Mouse (Mus musculus) large intestine, adult 2 months (tissue): ENCODE data around the gene Ptrh2. TPM values are rescaled to one million over a fixed set of nuclear protein-coding genes. Genes with fewer than 3 reads are reported as not detected.
"Not testable (repeated sequence)": the region's sequence is repeated elsewhere in the genome, so short reads cannot be mapped to it uniquely, and the experiment has no call there.

Experiments used
- DNase-seq: peaks from one replicate; pipeline ENCODE4 v3.0.0-alpha.2; 2012; ENCODE audit warnings: low read depth, low spot score
- WGBS: fragments of 180-500 bp; shearing (Covaris S2); methylation state at CpG from one replicate; pipeline ENCODE4 v1.1.7; 2018; 5-methylcytosine and 5-hydroxymethylcytosine counted together
- polyA plus RNA-seq: library from polyadenylated mRNA; depleted of rRNA; stranded (reverse); fragments of >200 nt; gene quantifications from 2 replicates; pipeline ENCODE4 v1.2.3, GENCODE M21; 2012; rRNA removed

The Ptrh2 gene
- polyA plus RNA-seq, 1 experiment, result 4.9 TPM

DNA sequence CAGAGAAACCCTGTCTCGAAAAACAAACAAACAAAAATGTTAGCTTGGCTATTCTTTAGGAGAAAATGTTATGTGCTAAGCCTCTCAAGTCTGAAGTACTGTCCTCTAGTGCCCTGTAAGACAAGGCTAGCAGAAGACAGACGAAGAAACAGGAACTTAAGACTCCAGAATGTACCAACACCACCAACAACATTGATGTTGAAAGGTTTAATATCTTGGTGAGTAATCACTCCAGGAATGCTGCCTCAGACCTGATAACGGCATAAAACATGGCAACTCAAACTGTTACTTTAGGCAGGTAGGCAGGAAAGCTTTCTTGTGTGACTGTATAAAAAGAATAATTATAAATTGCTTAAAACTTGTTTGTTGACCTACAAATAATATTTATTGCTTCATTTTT, 40.2 kb downstream of the Ptrh2 start:
- no peak for DNase-seq
- 82% methylated on average over 3 of the region's 3 CpGs for WGBS

DNA sequence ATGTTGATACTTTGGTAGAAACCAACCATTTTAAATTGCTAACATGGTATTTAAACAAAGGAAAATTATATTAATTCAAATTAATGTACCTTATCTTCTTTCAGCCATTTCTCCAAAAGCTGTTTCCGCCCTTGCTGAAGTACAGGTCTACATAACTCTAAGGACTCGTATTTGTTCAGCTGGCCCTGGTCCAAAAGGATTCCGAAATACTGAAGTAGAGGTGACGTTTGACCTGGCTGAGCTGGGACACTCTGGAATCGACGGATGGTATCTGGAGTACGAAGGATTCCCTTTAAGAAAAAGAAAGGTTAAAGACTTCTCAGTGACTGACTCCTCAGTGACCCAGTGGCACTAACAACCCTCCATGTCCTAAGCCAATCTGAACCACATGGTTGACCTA, 41.2 kb downstream of the Ptrh2 start:
- WGBS, result 51% methylated on average over 7 of the region's 7 CpGs
- no peak for DNase-seq

DNA sequence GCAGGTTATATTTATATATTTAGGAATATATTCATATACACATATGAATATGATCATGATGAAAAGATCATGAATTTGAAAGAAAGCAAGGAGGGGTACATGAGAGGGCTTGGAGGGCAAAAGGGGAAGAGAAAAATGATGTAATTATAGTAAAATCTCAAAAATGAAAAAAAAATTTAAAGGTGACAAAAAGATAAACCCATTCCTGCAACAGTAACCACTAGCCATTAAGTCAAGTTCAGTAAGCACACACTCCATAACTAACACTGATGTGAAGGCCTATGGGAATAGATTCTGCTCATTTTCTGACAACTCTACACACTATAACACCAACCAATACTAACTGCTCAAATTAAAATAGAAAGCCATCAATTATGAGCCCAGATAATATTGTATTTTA, 41.8 kb downstream of the Ptrh2 start:
- no peak for DNase-seq

DNA sequence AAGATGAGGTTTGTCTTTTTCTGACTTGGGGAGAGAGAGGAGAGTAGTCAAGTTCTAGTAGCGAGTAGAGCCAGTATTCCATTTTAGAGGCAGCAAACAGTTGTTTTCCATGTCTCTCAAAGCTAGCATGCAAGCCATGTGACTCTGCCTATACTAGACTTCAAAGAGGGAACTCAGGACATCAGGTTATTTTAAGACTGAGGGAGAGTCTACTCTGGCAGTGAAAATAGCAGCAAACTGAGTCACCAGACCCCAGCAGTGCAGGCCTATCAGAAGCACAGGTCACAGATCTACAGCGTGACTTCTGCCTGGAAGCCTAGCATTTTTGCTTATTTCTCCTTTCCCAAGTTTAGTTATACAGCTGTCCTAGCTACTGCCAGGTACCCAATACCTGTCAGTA, 47.7 kb downstream of the Ptrh2 start:
- 83% methylated on average over 2 of the region's 2 CpGs for WGBS
- no peak for DNase-seq

DNA sequence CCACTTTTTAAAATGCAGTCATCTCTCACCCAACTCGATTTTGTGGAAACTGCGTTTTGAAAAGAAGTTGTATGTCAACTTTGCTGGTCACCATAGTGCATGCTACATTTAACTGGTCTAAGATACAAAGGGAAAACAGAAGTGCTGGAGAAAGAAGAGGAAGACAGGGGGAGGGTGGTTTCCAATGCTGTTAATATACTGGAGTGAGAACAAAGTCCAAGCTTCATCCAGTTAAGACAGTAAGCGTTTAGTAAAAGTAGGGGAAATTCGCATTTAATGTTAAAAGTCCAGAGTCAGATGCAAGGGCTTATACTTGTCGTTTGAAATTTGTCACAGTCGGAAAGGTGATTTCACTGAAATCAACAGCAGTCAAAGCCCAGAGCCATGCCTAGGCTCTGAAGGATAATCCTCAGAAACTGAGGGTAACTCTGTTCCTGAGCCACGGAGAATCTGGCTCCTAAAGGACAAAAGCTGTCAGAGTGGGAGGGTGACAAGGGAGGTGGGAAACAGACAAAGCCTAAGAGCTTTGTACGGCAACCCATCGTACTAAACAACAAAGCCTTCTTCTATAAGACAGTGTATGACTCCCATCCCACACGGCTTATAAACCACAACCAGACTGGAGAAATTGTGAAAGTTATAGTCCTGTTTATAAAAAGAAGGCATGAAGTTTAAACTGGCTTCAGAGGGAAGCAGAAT, 50.6 kb downstream of the Ptrh2 start:
- no peak for DNase-seq
- 33% methylated on average over 10 of the region's 10 CpGs for WGBS

DNA sequence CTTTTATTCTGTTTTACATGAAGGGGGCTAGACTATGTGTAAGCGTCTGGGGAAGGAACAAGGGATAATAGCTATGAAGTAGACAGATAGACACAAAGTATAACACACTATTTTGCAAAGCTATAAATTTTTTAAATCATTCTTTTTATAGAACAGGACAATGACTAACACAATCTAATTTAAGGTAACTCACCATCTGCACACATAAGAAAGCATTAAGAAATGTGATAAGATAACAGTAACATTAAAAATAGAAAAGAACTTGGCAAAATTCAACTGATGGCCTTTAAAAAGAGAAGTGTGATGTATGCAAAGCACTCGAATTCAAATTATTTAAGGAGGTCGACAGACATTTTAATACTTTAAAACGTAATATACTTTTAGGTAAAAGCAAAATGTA, 51.2 kb downstream of the Ptrh2 start:
- WGBS, result 78% methylated on average over 4 of the region's 4 CpGs

DNA sequence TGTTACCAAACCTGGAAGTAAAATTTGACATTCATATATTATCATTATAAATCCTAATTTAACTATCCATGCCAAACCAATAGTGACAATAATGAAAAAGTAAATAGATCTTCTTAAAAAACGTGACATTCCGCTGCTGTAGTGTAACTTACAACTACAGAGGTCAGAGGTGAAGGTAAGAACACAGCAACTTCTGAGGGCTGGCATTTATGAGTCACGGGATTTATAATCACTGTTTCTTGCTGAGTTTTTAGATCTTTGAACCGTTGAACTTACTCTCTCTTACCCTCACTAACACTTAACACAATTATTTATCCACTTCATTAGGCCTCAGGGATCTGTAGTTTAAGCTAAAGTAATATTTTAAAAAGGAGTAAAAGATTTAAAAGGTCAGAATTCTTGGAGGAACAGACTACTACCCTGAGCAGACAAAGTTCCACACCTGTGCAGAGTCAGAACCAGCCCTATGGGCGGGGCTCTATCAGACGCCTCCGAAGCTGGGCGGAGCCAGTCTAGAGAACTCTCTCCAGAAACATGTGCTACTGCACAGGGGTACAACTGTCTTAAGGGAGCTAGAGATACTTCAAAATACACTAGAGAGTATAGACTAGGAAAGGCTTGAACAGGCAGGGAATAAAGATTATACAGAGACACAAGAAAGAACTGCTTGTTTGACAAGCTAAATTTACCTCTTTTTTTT, 53.7 kb downstream of the Ptrh2 start:
- DNase-seq, result no peak

More for the DNA sequence above, 51.2 kb downstream of the Ptrh2 start:
- no peak for DNase-seq

DNA sequence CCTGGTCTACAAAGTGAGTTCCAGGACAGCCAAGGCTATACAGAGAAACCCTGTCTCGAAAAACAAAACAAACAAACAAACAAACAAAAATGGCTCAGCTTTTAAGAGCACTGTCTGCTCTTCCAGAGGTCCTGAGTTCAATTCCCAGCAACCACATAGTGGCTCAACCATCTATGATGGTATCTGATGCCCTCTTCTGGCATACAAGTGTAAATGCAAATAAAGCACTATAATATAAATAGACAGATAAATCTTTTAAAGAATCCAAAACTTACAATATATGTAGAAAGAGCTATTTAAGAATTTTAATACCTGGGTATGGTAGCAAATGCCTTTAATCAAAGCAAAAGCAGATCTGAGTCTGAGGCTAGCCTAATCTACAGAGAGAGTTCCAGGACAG, 54.5 kb downstream of the Ptrh2 start:
- WGBS, result 83% methylated on average over 1 of the region's 1 CpGs

More for the DNA sequence above, 53.7 kb downstream of the Ptrh2 start:
- 19% methylated on average over 8 of the region's 8 CpGs for WGBS

DNA sequence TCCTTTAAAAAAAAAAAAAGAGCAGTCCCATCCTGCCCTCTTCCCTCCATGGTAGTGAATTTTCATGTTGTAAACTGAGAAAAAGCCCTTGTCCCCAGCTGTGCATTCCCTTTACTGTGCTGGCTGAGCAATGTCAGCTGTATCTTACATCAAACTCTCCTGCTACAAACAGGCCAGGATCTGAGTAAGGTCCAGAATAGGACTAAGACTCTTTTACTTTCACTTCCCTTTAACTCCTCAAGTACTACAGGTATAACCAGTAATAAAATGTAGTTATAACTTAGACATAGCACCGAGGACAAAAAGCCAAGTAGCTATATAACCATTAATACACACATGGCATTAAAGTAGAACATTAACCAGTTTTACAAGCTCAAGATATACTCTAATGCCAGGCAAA, 55.2 kb downstream of the Ptrh2 start:
- no peak for DNase-seq
- WGBS, result 27% methylated on average over 1 of the region's 1 CpGs

More for the DNA sequence above, 54.5 kb downstream of the Ptrh2 start:
- DNase-seq, result not testable (repeated sequence)

DNA sequence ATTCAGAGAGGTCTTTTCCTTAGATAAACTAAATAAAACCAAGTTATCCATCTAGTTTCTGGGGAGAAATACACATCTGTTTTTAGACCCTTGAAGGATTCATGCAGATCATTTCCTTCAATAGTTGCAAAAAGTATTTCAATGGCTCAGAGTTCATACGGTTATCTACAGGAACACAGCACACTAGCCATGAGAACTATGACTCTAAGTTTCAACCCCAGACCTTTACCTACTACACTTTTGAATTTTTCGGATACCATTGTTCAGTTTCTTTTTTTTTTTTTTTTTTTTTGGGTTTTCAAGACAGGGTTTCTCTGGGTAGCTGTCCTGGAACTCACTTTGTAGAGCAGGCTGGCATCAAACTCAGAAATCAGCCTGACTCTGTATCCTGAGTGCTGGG, 55.7 kb downstream of the Ptrh2 start:
- no peak for DNase-seq
- WGBS, result 13% methylated on average over 2 of the region's 2 CpGs

DNA sequence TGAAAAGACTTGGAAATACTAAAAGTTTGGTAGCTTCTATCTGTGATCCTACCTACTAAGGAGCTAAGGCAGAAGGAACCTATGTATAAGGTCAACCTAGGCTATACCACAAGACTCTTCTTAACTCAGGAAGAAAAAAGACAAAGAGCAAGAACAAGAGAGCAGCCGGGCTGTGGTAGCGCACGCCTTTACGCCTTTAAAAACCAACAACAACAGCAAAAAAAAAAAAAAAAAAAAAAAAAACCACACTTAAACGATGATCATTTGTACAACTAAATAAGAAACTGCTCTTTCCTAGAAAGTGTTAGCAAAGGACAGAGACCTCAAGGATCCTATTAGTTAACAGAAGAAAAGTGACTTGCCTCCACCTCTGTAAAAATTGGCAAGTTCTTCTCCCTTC, 57.7 kb downstream of the Ptrh2 start:
- WGBS, result 77% methylated on average over 5 of the region's 5 CpGs

More for the DNA sequence above, 57.7 kb downstream of the Ptrh2 start:
- no peak for DNase-seq

Other genes with a start within 250 kb of the Ptrh2 start
- 5.4 and 7.1 TPM in 2 replicates for gene Rnft1, start 199.3 kb upstream of the Ptrh2 start, polyA plus RNA-seq
- gene Rps6kb1, start 139.2 kb upstream of the Ptrh2 start, polyA plus RNA-seq, result 5.7 and 6.6 TPM in 2 replicates
- 3.6 and 4.0 TPM in 2 replicates for gene Tubd1, start 139.0 kb upstream of the Ptrh2 start, polyA plus RNA-seq
- gene Vmp1, start 149 bp upstream of the Ptrh2 start, polyA plus RNA-seq, result 147 and 183 TPM in 2 replicates
- 116 and 130 TPM in 2 replicates for gene Cltc, start 73.6 kb downstream of the Ptrh2 start, polyA plus RNA-seq
- gene Dhx40, start 123.8 kb downstream of the Ptrh2 start, polyA plus RNA-seq, result 3.9 and 4.3 TPM in 2 replicates